Mouse (Mus musculus) forelimb bud, embryonic 11.5 days (tissue): ENCODE data around the gene Anapc15.
"Not testable (repeated sequence)": the region's sequence is repeated elsewhere in the genome, so short reads cannot be mapped to it uniquely, and the experiment has no call there.

Source experiments
- DNase-seq: peaks from one replicate; pipeline ENCODE4 v3.0.0-alpha.2; 2012; ENCODE audit warnings: low read depth, low spot score

Anapc15 gene

GRCm38 (mm10) chr7:101896104-101897066, 32.9 kb downstream of the Anapc15 start:
- peak; percentile 98 for DNase-seq

- DNase-seq: no peak
Measured at GRCm38 (mm10) chr7:101900331-101901097, 37.0 kb downstream of the Anapc15 start.

- no peak for DNase-seq
Measured at GRCm38 (mm10) chr7:101901969-101902368, 38.5 kb downstream of the Anapc15 start.

- DNase-seq: no peak
Measured at GRCm38 (mm10) chr7:101902846-101903245, 39.3 kb downstream of the Anapc15 start.

- peak; percentile 99 for DNase-seq
Measured at GRCm38 (mm10) chr7:101905561-101906286, 42.2 kb downstream of the Anapc15 start, which contains the start of gene Lamtor1. Gene Lamtor1 (plus strand): TSS chr7:101905904.

- DNase-seq: no peak
Measured at GRCm38 (mm10) chr7:101906287-101906681, 42.8 kb downstream of the Anapc15 start, which contains the start of gene Tomt. Gene Tomt (minus strand): TSS chr7:101906359.

- DNase-seq: no peak
Measured at GRCm38 (mm10) chr7:101906696-101907095, 43.2 kb downstream of the Anapc15 start.

- no peak for DNase-seq
Measured at GRCm38 (mm10) chr7:101908367-101908766, 44.9 kb downstream of the Anapc15 start.

GRCm38 (mm10) chr7:101910138-101910537, 46.6 kb downstream of the Anapc15 start:
- no peak for DNase-seq

GRCm38 (mm10) chr7:101911982-101912381, 48.5 kb downstream of the Anapc15 start:
- no peak for DNase-seq

- peak; percentile 61 for DNase-seq
Measured at GRCm38 (mm10) chr7:101918071-101918470, 54.6 kb downstream of the Anapc15 start.

GRCm38 (mm10) chr7:101925892-101926291, 62.4 kb downstream of the Anapc15 start:
- not testable (repeated sequence) for DNase-seq

GRCm38 (mm10) chr7:101928093-101928492, 64.6 kb downstream of the Anapc15 start:
- no peak for DNase-seq

- DNase-seq: no peak
Measured at GRCm38 (mm10) chr7:101932551-101932950, 69.0 kb downstream of the Anapc15 start.

- peak; percentile 26 for DNase-seq
Measured at GRCm38 (mm10) chr7:101933300-101933699, 69.8 kb downstream of the Anapc15 start.

- DNase-seq: peak; percentile 96
Measured at GRCm38 (mm10) chr7:101933751-101934240, 70.3 kb downstream of the Anapc15 start, which contains the start of the genes Lrrc51 and Numa1. Gene Lrrc51 (minus strand): TSS chr7:101933895. Gene Numa1 (plus strand): TSS chr7:101934111.

GRCm38 (mm10) chr7:101935957-101936356, 72.4 kb downstream of the Anapc15 start:
- DNase-seq: no peak

- DNase-seq: no peak
Measured at GRCm38 (mm10) chr7:101936996-101937395, 73.5 kb downstream of the Anapc15 start.

- DNase-seq: no peak
Measured at GRCm38 (mm10) chr7:101937569-101937968, 74.1 kb downstream of the Anapc15 start.

- DNase-seq: no peak
Measured at GRCm38 (mm10) chr7:101938348-101938747, 74.8 kb downstream of the Anapc15 start.

GRCm38 (mm10) chr7:101939758-101940157, 76.2 kb downstream of the Anapc15 start:
- DNase-seq: no peak
